Mouse (Mus musculus): ENCODE measurements around the gene Cd300lb.

DNA sequence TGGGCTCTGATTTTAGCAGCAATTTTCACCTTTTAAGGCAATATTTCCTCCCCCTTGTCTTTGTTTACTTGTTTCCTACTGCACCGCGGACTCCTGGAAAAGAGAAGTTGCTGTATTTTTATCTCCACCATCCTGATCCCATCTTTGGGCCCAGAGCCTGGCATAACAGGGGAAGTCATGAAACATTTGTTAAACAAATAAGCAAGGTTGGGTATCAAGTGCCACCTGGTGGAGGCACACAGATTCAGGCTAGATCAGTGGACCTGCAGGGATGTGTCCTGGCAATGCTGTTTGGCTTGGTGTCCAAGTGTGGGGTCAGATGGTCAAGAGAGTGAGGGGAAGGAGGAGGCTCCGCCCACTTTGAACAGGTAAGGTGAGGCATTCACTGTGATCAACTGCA is 57.0 kb downstream of the Cd300lb start:
- TF ChIP-seq CHD2 (IDR thresholded peaks at IDR 0.05; ENCODE audit: low read length) (no peak), POLR2A (IDR thresholded peaks at IDR 0.05; ENCODE audit: low read depth, low read length) (no peak), USF2 (conservative IDR thresholded peaks at IDR 0.05; ENCODE audit: low read depth, low read length) (no peak), CTCF (conservative IDR thresholded peaks at IDR 0.05 in 1 of 2, IDR thresholded peaks at IDR 0.05 in 1 of 2; ENCODE audit: low read depth in 2 of 2, low read length in 2 of 2) (peak; percentile 22 to 80; a peak in 2 of 4 replicates), UBTF (IDR thresholded peaks at IDR 0.05; ENCODE audit: low read depth, low read length) (no peak), EP300 (IDR thresholded peaks at IDR 0.05; ENCODE audit: low read length) (no peak), GABPA (IDR thresholded peaks at IDR 0.05; ENCODE audit: insufficient replicate concordance, low read depth, low read length) (no peak), MYC (IDR thresholded peaks at IDR 0.05; ENCODE audit: low read depth, low read length) (no peak), JUND (conservative IDR thresholded peaks at IDR 0.05; ENCODE audit: low read depth, low read length) (no peak), ZNF384 (IDR thresholded peaks at IDR 0.05; ENCODE audit: low read depth, low read length) (no peak)

Measured in CH12.LX (cell line).